Mouse (Mus musculus) kidney, adult 11 months (tissue): ENCODE measurements around the gene Ubash3a.

Source experiments
- DNase-seq: peaks from one replicate; pipeline ENCODE4 v3.0.0; 2022

Gene Ubash3a

GRCm38 (mm10) chr17:31207771-31208334 is at the start of gene Ubash3a:
TSS of gene Ubash3a (plus strand) at chr17:31207873.
- no peak for DNase-seq

- no peak for DNase-seq
Observed at GRCm38 (mm10) chr17:31157921-31158320, 49.8 kb upstream of the Ubash3a start.

GRCm38 (mm10) chr17:31160291-31160690 is 47.4 kb upstream of the Ubash3a start:
- peak; percentile 39 for DNase-seq

GRCm38 (mm10) chr17:31162607-31163006 is 45.1 kb upstream of the Ubash3a start:
- DNase-seq: no peak

- no peak for DNase-seq
Observed at GRCm38 (mm10) chr17:31163821-31164220, 43.9 kb upstream of the Ubash3a start.

- DNase-seq: no peak
Observed at GRCm38 (mm10) chr17:31165127-31165526, 42.5 kb upstream of the Ubash3a start, which contains the start of gene Tff1. TSS of gene Tff1 (minus strand) at chr17:31165277.

- DNase-seq: no peak
Observed at GRCm38 (mm10) chr17:31169796-31170195, 37.9 kb upstream of the Ubash3a start.

- DNase-seq: no peak
Observed at GRCm38 (mm10) chr17:31176321-31176720, 31.4 kb upstream of the Ubash3a start.

- no peak for DNase-seq
Observed at GRCm38 (mm10) chr17:31181490-31181889, 26.2 kb upstream of the Ubash3a start.

GRCm38 (mm10) chr17:31183180-31183974 is 24.3 kb upstream of the Ubash3a start:
- no peak for DNase-seq

- no peak for DNase-seq
Observed at GRCm38 (mm10) chr17:31184269-31184990, 23.2 kb upstream of the Ubash3a start.

GRCm38 (mm10) chr17:31187370-31187769 is 20.3 kb upstream of the Ubash3a start:
- peak; percentile 60 for DNase-seq

- no peak for DNase-seq
Observed at GRCm38 (mm10) chr17:31191825-31192224, 15.8 kb upstream of the Ubash3a start.

GRCm38 (mm10) chr17:31192663-31193062 is 15.0 kb upstream of the Ubash3a start:
- DNase-seq: no peak

- no peak for DNase-seq
Observed at GRCm38 (mm10) chr17:31193360-31193759, 14.3 kb upstream of the Ubash3a start.

- DNase-seq: no peak
Observed at GRCm38 (mm10) chr17:31195207-31195606, 12.5 kb upstream of the Ubash3a start.

GRCm38 (mm10) chr17:31196283-31196682 is 11.4 kb upstream of the Ubash3a start:
- DNase-seq: no peak

GRCm38 (mm10) chr17:31198877-31199276 is 8.8 kb upstream of the Ubash3a start, which contains the start of gene Tmprss3:
TSS of gene Tmprss3 (minus strand) at chr17:31198977.
- DNase-seq: no peak

- DNase-seq: no peak
Observed at GRCm38 (mm10) chr17:31208654-31209053, 981 bp downstream of the Ubash3a start.

- no peak for DNase-seq
Observed at GRCm38 (mm10) chr17:31209376-31209930, 1.8 kb downstream of the Ubash3a start.

GRCm38 (mm10) chr17:31210299-31210698 is 2.6 kb downstream of the Ubash3a start:
- no peak for DNase-seq

GRCm38 (mm10) chr17:31211881-31212280 is 4.2 kb downstream of the Ubash3a start:
- no peak for DNase-seq
